Mouse (Mus musculus) urinary bladder, postnatal 14 days (tissue): ENCODE results near the gene Olfr452.

ENCODE experiments used
- DNase-seq: peaks from one replicate; pipeline ENCODE4 v3.0.0; 2021; ENCODE audit warnings: low spot score

The Olfr452 gene

DNA sequence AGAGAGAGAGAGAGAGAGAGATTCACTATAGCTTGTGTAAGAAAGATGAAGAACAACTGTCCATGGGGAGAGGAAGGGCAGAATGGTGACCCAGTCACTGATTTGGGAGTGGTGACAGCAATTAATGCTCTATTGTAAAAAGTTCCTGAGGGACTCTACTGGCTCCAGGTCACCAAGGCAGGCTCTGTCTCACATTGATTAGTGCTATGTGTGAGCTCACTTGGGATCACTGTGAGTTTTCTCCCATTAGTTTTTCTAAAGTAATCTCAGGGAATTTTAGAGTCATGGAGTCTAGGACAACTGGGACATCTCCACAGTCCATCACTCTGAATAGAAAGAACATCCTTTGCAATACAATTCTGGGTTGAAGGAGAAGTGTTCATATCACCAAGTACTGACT lies at the start of gene Olfr452:
Olfr452 (plus strand) TSS at position 301 of the 400 bp plus-strand sequence.
- DNase-seq = no peak

DNA sequence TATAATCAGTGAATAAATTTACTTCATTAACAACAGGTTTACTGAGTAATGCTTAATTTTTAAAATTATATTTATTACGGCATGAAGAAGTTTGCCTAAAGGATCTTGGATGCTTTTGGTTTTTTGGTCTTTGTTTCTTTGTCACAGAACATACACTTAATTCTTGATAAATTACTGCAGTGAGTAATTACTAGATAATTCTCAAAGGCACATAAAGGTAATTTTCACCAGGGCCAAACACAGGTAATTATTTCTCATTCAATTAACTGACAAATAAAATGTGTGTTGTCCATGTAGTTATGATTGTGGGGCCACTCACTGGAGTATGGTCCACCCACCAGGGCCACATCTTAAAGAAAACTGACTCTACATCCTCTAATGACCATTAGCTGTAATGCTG lies 45.8 kb upstream of the Olfr452 start, which contains the start of gene Olfr453:
Olfr453 (plus strand) TSS at position 301 of the 400 bp plus-strand sequence.
- no peak for DNase-seq

DNA sequence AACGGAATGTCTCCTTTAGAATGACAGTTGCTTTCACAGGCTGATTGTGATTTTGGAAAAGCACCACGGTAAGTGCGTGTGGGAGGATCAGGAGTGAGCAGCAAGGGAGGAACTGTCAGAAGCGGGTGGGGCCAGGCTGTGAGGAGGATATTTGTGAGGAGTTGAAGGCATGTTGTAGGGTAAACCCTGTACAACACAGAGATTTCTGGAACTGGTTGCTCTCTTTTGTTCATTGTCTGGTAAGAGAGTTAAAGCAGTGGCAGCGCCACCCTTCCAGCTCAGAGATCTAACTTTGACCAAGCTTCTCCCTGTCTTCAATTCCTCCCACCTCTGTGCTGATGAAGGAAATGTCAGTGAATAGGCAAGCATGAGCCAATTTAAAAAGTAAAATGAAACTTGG lies 42.6 kb upstream of the Olfr452 start:
- DNase-seq = no peak

DNA sequence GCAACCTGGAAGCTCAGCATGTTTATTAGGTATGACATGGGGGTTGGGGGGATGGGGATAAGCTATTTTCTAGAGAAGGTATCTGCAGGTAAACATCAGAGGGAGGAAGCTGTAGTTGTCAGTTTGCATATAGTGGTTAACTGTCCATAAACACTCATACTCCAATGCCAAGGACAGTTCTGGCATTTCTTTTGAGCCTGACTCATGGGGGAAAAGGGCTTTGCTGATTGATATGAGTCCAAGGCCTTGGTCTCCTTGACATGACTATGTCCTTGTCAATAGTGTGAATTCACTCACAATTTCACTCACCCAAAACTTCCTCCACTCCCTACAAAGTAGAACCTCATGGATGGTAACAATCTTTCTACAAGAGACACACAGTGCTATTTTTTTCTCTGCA lies 37.0 kb upstream of the Olfr452 start:
- no peak for DNase-seq

DNA sequence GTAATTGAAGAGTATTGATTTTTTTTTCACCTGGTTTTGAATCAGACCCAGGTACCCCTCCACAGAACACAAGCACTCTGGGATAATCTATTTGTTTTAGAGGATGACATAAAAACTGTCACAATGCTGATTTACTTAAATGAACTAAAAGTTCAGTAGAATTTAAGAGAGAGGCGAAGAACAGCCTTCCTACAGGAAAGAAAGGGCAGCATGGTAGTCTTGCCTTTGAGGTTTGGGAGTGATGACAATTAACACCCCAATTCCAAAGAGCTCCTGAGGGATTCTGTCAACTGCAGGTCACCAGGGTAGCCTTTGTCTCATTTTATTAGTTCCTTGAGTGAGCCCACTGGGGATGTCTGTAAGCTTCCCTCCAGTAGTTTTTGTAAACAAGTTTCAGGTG lies 28.8 kb upstream of the Olfr452 start, which contains the start of gene Olfr38:
Olfr38 (plus strand) TSS at position 301 of the 400 bp plus-strand sequence.
- DNase-seq = no peak

DNA sequence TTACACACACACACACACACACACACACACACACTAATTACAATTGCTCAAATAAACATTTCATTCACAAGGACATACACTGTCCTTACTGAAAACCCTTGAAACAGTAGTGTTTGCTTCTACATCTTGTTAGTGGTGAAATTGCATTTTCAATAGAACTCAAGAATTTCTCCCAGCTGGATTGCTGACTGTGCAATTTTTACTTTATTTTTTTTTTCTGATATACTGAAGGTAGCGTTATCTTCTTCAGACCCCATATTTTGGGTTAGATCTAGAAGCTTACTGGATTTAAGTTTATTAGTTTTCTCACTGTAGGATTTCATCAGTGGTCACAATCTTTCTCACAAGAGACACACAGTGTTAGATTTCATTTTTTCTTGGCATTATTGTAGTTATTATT lies 7.8 kb upstream of the Olfr452 start:
- DNase-seq = no peak

DNA sequence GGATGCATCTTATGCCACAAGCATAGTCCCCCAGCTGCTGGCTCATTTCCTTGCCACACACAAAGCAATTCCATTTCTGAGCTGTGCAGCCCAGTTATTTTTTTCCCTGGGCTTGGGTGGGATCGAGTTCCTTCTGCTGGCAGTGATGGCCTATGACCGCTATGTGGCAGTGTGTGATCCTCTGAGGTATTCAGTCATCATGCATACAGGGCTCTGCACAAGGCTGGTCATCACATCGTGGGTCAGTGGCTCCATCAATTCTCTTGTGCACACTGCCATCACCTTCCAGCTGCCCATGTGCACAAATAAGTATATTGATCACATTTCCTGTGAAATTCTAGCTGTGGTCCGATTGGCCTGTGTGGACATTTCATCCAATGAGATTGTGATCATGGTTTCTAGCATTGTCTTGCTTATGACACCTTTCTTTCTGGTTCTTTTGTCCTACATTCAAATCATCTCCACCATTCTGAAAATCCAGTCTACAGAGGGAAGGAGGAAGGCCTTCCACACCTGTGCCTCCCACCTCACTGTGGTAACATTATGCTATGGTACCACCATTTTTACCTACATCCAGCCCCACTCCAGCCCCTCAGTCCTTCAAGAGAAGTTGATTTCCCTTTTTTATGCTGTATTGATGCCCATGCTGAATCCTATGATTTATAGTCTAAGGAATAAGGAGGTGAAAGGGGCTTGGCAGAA lies 5.5 kb downstream of the Olfr452 start:
- DNase-seq = no peak

DNA sequence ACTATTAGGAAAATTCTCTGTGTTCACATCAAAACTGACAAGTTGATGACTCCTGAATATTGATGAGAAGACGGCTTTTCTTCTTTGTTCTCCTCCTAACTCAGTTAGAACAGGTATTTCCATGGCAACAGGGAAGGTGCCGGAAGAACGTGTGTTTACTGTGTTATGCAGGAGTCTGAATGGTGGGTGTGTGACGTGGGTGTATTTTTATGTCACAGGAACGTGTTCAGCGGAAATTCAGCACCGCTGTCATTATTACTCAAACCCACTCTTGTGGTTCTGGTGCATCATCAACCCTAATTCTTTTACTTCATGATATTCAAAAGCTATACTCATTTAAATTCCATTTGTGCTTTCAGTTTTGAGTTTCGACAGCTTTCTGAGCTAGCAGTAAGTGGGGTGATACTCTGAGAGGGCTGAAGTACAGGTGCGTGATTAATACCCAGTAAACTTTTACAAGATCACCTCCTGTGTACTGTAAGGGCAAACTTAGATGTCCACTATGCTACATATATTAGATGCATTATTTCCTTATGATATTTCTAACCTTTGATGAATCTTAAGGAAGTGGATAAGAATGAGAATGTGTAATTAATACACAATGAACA lies 6.2 kb downstream of the Olfr452 start:
- DNase-seq = no peak

DNA sequence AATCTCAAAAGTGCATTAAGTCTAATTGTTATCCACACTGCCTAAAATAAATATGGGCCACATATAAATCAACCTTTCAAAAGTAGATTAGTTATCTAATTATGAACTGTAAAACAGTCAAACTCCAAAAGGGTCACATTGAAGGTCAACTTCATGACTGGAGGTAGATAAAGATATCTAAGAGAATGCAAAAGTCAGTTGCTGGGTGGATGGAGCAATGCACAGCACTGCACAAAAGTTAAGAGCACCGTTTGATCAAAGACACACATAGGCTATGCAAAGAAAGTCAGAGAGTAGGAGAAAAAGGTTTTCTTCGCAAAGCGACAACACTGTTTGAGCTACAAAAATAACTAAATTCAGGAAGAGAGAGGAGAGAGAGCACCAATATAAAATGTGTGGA lies 10.1 kb downstream of the Olfr452 start:
- DNase-seq = no peak

DNA sequence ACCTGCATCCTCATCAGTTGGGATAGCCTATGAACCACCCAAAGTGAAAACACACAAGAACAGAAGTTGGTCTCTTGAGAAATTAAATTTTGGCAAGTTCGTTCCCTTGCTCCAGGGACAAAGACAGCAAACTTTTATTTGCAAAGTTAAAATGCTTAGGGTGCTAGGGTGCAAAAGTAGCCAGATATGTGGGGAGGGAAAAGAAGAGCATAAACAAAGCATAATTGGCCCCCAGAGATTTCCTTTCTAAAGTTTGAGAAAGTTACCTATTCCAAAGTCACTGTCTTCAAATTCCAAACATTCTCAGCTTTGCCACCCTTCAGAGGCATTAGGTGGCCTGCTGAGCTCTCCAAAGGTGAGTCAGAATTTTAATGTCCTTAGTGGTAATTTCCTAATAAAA lies 26.7 kb downstream of the Olfr452 start, which contains the start of gene Olfr450:
Olfr450 (plus strand) TSS at position 301 of the 400 bp plus-strand sequence.
- DNase-seq = no peak

DNA sequence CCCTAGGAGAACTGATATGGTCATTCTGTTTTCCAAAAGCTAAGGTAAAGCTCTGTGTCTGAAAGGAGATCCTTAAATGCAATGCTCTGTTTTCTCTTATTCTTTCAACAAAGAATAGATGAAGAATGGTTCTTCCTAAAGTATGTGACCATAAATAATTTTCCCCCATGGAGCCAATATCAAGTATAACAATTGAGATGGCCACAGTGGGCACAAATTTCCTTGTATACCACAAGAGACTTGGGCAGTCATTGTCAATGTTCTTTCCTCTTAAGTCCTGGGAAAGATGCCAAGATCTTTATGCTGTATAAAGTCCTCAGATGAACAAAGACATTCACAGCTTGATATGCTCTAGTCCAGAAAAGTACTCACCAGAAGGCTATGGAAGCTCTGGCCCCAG lies 49.2 kb downstream of the Olfr452 start, which contains the start of gene Olfr449:
Olfr449 (plus strand) TSS at position 301 of the 400 bp plus-strand sequence.
- no peak for DNase-seq
